Mouse (Mus musculus): ENCODE measurements around the gene Lbx2. TPM values are rescaled to one million over a fixed set of nuclear protein-coding genes. Genes with fewer than 3 reads are reported as not detected.

Lbx2 gene
- polyA plus RNA-seq (2015; fragmentation: Nextera tagmentation; extraction: Ambion mirVana): 0.41 TPM in 1 of 2 replicates, not detected in the other

DNA sequence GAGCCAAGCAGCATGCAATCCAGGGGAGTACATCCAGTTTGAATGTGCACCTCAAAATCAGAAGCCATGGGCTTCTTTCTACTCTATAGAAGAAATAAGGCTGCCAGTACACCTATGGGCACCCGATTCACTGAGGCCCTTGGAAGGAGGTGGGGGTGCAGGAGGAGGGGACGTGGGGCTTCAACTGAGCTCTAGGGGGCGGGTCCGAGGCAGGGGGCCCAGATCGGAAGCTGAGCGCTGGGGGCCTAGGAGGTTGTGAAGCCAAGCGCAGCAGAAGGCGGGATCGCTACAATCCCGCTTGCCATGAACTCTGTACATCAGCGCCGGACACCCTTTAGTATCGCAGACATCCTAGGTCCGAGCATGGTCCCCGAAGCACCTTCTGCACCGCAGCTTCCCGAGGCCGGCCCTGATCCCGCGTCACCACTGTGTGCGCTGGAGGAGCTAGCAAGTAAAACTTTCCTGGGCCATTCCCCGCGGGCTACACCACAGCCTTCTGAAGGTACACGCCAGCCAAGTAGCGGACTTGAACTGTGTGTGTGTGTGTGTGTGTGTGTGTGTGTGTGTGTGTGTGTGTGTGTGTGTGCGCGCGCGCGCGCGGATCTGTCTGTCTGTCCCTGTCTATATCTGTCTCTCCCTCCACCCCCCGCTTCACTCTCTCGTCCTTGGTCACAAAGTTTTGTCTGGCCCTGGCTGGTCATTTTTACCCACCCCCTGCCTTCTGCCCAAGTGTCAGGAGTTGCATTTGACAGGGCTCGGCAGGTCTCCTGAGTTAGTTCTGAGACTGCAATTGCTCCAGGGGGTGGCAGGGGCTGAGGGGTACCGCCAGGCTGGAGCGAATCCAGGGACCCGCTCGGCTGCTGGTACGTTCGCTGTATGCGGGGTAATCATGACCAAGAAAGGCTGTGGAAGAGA, at the start of gene Lbx2:
Lbx2 (plus strand) TSS at position 247 of the 915 bp plus-strand sequence.
- no peak within 1 kb of the TSS for H3K9ac ChIP-seq
- ATAC-seq (ENCODE audit: low FRiP score): no peak
- H3K27me3 ChIP-seq: peaks cover 97% of the 10 kb centered on the region
- H3K4me1 ChIP-seq (replicated peaks): peaks cover 14% of the 10 kb centered on the region
- H3K36me3 ChIP-seq: peaks cover 11% of the 10 kb centered on the region
- WGBS: 4% methylated on average over 35 of the region's 42 CpGs
- H3K9me3 ChIP-seq: no peaks in the 10 kb centered on the region
- no peak within 1 kb of the TSS; the same call in 1 of the 2 replicates for H3K4me2 ChIP-seq
- no peak within 1 kb of the TSS for H3K27ac ChIP-seq
- H3K4me3 ChIP-seq: peak within 1 kb of the TSS; percentile 17; the same call in 1 of the 2 replicates

DNA sequence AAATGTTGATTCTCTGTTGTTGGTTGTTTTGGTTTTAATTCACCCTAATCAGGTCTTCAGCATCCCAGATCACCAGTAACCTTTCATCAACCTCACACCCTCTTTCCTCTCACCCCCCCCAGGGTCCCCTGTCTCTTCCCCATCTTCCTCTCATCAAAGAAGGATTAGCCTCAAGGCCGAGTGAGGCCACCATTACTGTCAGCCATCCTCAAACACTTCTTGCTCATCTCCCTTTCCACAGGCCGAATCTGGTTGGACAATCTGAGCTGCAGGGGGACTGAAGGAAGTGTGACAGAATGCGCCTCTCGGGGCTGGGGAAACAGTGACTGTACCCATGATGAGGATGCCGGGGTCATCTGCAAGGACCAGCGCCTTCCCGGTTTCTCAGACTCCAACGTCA, 49.0 kb upstream of the Lbx2 start:
- no peak overlapping the region for H3K4me2 ChIP-seq
- H3K4me1 ChIP-seq (replicated peaks): peaks cover 34% of the 10 kb centered on the region
- no peak overlapping the region for H3K4me3 ChIP-seq
- H3K36me3 ChIP-seq: no peaks in the 10 kb centered on the region
- H3K9ac ChIP-seq: no peak overlapping the region
- peaks cover 39% of the 10 kb centered on the region for H3K27me3 ChIP-seq
- no peak for ATAC-seq (ENCODE audit: low FRiP score)
- H3K9me3 ChIP-seq: no peaks in the 10 kb centered on the region
- no peak overlapping the region for H3K27ac ChIP-seq
- 88% methylated on average over 8 of the region's 8 CpGs for WGBS

DNA sequence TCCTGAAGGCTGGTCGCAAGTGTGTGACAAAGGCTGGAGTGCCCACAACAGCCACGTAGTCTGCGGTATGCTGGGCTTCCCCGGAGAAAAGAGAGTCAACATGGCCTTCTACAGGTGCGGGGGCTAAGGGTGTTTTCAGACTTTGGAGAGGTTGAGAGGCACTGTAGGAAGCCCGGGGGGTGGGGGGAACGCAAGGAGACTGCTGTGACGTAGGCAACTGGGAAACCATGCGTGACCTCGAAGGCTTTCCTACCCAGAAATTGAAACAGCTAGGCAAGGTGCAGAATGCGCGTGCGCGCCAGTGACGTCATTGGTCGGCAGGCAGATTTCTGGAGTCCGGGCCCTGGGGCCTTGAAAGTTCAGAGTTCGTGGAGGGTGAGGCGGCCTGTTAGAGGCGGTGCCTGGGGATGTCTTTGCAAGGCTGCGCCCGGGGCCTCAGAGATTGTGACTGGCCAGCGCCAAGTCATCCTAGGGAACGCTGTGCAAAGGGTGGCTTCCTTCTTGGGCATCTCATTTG, 47.6 kb upstream of the Lbx2 start:
- H3K27me3 ChIP-seq: peaks cover 25% of the 10 kb centered on the region
- peak overlapping the region; percentile 43 for H3K9ac ChIP-seq
- H3K4me2 ChIP-seq: peak overlapping the region; percentile 53
- H3K36me3 ChIP-seq: no peaks in the 10 kb centered on the region
- peak; percentile 65 for ATAC-seq (ENCODE audit: low FRiP score)
- 5% methylated on average over 24 of the region's 24 CpGs for WGBS
- H3K9me3 ChIP-seq: no peaks in the 10 kb centered on the region
- H3K4me3 ChIP-seq: peak overlapping the region; percentile 26
- peaks cover 20% of the 10 kb centered on the region for H3K4me1 ChIP-seq (replicated peaks)
- no peak overlapping the region for H3K27ac ChIP-seq

DNA sequence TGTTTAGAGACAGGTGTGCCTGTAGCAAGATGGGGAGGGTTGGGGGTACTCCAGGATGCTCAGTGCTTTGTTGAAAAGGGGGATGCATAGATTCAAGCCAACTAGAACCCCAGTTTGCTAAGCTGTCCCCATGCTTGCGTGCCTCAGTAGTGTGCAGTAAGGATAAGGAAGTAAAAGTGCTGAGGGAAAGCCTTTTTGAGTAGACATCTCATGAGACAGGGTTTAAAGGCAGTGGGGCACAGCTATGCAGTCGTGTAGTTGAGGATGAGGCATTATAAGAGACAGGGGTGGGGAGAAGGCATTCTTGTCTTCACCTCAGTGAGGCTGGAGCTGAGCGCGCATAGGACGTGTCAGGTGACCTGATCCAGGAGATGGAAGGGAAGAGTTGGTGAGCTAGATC, 45.6 kb upstream of the Lbx2 start:
- H3K4me2 ChIP-seq: no peak overlapping the region
- H3K9me3 ChIP-seq: no peaks in the 10 kb centered on the region
- H3K36me3 ChIP-seq: no peaks in the 10 kb centered on the region
- no peak overlapping the region for H3K27ac ChIP-seq
- H3K9ac ChIP-seq: no peak overlapping the region
- H3K27me3 ChIP-seq: peaks cover 6% of the 10 kb centered on the region
- peaks cover 9% of the 10 kb centered on the region for H3K4me1 ChIP-seq (replicated peaks)
- no peak for ATAC-seq (ENCODE audit: low FRiP score)
- WGBS: 80% methylated on average over 5 of the region's 5 CpGs
- H3K4me3 ChIP-seq: no peak overlapping the region

DNA sequence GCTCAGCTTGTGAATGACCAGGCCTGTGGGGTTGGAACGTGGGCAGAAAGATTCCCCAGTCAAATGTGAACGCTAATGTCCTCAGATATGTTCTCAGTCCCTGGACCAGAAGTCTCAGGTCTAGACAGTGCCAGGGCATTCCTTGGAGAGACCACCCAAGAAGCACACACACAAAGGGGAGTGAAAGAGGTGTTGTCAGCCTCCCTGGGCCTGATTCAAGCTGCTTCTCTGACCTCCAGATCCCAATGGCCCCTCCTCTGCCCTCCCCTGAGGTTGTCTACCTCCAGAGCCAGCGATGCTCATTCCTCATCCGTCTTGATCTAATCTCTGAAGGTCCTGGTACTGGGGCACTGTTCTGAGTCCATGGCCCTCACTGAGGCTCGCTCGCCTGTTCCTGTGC, 42.6 kb upstream of the Lbx2 start:
- Histone ChIP-seq H3K27me3 (no peaks in the 10 kb centered on the region), H3K9ac (no peak overlapping the region), H3K27ac (no peak overlapping the region), H3K4me3 (no peak overlapping the region), H3K4me1 (replicated peaks) (peaks cover 4% of the 10 kb centered on the region), H3K36me3 (no peaks in the 10 kb centered on the region), H3K4me2 (no peak overlapping the region), H3K9me3 (no peaks in the 10 kb centered on the region)
- 65% methylated on average over 6 of the region's 6 CpGs for WGBS
- ATAC-seq (ENCODE audit: low FRiP score): no peak

DNA sequence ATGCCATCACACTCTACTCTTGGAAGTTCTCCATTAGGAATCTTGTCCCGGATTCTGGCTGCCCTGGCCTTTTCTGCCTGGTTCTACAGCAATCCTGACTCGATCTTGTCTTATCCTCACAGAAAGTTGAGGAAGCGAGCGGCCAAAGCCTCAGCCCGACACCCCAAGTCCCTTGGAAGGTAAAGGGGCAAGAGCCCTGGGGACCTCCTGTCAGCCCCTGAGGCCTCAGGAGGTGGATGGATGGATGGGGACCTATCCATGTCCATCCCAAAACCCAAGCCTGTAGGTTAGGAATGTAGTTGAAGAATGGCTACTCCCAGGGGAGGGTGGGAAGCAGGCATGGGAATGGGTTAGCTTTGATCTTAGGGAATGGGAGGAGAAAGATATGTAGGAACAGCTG, 42.2 kb upstream of the Lbx2 start:
- no peaks in the 10 kb centered on the region for H3K27me3 ChIP-seq
- no peaks in the 10 kb centered on the region for H3K9me3 ChIP-seq
- no peak overlapping the region for H3K4me3 ChIP-seq
- no peak overlapping the region for H3K4me2 ChIP-seq
- no peak overlapping the region for H3K27ac ChIP-seq
- no peaks in the 10 kb centered on the region for H3K36me3 ChIP-seq
- no peak overlapping the region for H3K9ac ChIP-seq
- WGBS: 92% methylated on average over 5 of the region's 5 CpGs
- ATAC-seq (ENCODE audit: low FRiP score): no peak
- no peaks in the 10 kb centered on the region for H3K4me1 ChIP-seq (replicated peaks)

DNA sequence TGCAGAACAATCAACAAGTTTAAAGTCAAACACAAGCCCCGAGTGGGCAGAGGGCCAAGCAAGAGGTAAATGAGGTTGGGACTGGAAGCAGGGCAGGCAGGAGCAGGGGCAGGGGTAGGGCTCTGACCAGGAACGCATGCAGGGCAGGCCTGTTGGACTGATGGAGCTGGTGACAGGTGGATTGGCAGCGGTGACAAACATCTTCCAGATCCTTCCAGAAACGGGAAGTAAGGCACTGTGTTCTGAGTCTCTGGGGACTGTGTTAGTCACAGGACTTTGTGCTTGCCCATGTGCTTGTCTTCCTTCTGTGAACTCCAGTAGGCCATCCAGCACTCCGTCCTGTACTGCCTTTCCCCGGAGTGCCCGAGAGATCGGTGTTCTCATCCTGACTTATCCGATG, 41.4 kb upstream of the Lbx2 start:
- Histone ChIP-seq H3K4me1 (replicated peaks) (no peaks in the 10 kb centered on the region), H3K4me3 (no peak overlapping the region), H3K4me2 (no peak overlapping the region), H3K9ac (no peak overlapping the region), H3K27me3 (no peaks in the 10 kb centered on the region), H3K36me3 (no peaks in the 10 kb centered on the region), H3K27ac (no peak overlapping the region), H3K9me3 (no peaks in the 10 kb centered on the region)
- no peak for ATAC-seq (ENCODE audit: low FRiP score)
- WGBS: 80% methylated on average over 9 of the region's 9 CpGs

DNA sequence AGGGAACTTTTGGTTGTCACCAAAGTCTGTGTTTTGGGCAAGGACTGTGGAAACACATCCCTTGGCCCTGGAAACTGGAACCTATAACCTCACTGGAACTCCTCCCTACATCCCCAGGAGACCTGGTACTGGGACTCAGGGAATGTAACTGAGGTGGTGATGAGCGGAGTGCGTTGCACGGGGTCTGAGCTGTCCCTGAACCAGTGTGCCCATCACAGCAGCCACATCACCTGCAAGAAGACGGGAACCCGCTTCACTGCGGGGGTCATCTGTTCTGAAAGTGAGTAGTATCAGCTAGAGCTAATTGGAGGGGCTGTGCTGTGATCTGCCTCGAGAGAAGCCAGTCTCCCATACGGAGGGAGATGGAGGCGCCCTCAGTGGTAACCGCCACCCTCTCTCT, 36.8 kb upstream of the Lbx2 start:
- Histone ChIP-seq H3K4me3 (no peak overlapping the region), H3K9ac (no peak overlapping the region), H3K4me2 (no peak overlapping the region), H3K36me3 (peaks cover 15% of the 10 kb centered on the region), H3K27me3 (no peaks in the 10 kb centered on the region), H3K9me3 (no peaks in the 10 kb centered on the region), H3K27ac (no peak overlapping the region), H3K4me1 (replicated peaks) (peaks cover 15% of the 10 kb centered on the region)
- ATAC-seq (ENCODE audit: low FRiP score): no peak
- 73% methylated on average over 10 of the region's 10 CpGs for WGBS

DNA sequence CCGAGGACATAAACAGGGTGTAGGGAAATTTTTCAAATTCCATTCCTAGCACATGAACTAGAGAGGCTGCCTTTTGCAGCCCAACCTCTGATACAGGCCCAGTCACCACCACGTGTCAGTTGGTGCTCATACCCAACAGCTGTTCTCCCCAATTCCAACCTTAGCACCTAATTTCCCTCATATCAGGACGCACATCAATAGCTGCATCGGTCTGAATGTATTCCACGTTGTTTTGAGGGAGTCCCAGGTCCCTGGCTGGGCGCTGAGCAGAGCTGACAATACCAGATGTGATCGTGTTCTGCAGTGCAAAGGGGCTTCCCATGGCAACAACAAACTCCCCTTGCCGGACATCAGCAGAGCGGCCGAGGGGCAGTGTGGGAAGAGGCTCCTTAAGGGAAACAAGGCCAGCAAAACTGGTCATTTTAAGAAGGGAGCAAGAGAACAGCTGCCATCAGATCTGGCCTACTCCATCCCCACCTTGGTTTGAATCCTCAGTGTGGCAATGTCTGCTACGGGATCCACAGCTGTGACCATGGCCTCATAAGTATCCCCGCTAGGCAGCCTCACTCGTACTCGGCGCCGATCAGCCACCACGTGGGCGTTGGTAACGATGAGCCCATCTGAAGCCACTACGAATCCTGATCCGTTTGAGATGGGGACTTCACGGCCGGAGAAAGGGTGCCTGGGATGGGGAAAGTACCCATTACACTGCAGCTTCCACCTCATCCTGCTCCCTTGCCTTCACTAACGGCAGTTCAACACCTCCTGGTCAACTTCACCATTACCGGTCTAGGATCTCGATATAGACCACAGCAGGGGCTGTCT, 32.8 kb upstream of the Lbx2 start:
- H3K4me2 ChIP-seq: peak overlapping the region; percentile 91
- peak overlapping the region; percentile 95 for H3K9ac ChIP-seq
- peak overlapping the region; percentile 92 for H3K27ac ChIP-seq
- peaks cover 31% of the 10 kb centered on the region for H3K4me1 ChIP-seq (replicated peaks)
- H3K27me3 ChIP-seq: no peaks in the 10 kb centered on the region
- ATAC-seq (ENCODE audit: low FRiP score): peak; percentile 2; the same call in 1 of the 2 replicates
- H3K36me3 ChIP-seq: peaks cover 38% of the 10 kb centered on the region
- 3% methylated on average over 26 of the region's 26 CpGs for WGBS
- H3K4me3 ChIP-seq: peak overlapping the region; percentile 98
- H3K9me3 ChIP-seq: no peaks in the 10 kb centered on the region

DNA sequence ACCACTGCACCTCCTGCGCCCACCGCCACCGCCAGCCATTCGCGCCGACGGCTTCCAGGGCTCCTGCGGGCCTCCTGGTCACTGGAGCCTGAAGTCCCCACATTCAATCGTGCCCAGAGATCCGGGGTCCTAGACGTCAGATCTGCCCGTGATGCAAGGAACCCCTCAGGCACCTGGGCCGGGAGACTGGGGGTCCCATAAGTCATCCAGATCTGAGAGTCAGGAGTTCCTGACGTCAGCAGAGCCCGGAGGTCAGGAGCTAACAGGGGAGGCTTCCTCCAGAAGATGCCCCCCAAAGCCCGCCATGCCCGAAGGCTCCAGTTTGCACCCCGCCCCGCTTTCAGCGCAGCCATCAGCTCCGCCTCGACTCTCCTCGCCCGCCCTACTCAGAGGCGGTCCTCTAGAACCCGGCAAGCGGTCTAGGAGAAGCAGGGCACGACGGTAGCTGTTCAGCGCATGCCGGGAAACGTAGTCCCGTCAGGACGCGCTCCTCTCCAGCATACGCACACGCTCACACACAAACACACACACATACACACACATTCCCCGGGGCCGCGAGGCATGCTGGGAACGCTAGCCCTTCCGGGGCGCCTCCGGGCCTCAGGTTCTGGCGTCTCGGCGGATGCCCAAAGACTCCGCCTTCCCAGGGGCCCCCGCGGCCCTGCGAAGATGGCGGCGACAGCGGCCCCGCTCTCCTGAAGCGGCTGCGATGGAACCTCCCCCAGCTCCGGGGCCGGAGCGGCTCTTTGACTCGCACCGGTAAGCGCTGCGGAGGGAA, 31.9 kb upstream of the Lbx2 start, which contains the start of gene Aup1:
Aup1 (plus strand) TSS at position 448 of the 778 bp plus-strand sequence.
- H3K4me1 ChIP-seq (replicated peaks): peaks cover 31% of the 10 kb centered on the region
- H3K27ac ChIP-seq: peak within 1 kb of the TSS; percentile 92
- H3K9me3 ChIP-seq: no peaks in the 10 kb centered on the region
- H3K4me2 ChIP-seq: peak within 1 kb of the TSS; percentile 91
- under 1% methylated on average over 64 of the region's 64 CpGs for WGBS
- peaks cover under 1% of the 10 kb centered on the region; the same call in 1 of the 2 replicates for H3K27me3 ChIP-seq
- H3K4me3 ChIP-seq: peak within 1 kb of the TSS; percentile 98
- peaks cover 39% of the 10 kb centered on the region for H3K36me3 ChIP-seq
- peak within 1 kb of the TSS; percentile 95 for H3K9ac ChIP-seq
- ATAC-seq (ENCODE audit: low FRiP score): peak; percentile 97

DNA sequence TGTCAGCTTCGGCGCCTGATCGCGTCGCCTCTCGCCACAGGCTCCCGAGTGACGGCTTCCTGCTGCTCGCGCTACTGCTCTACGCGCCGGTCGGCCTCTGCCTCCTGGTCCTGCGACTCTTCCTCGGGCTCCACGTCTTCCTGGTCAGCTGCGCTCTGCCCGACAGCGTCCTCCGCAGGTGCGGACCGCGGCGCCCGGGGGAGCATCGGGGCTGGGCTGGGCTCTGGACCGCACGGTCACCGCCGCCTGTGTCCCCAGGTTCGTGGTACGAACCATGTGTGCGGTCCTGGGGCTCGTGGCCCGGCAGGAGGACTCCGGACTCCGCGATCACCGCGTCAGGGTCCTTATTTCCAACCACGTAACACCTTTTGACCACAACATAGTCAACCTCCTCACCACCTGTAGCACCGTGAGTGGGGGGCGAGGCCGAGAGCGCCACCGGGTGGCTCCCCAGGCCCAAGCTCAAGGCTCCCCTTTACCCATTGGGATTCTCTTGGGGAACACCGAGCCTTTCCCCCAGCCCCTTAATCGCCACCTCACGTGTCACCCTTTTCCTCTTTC, 31.2 kb upstream of the Lbx2 start, which contains the start of gene Htra2:
Htra2 (minus strand) TSS at position 403 of the 561 bp plus-strand sequence.
- H3K4me3 ChIP-seq: peak within 1 kb of the TSS; percentile 98

More for the DNA sequence above, 31.2 kb upstream of the Lbx2 start, which contains the start of gene Htra2:
- peaks cover 39% of the 10 kb centered on the region for H3K36me3 ChIP-seq
- peak within 1 kb of the TSS; percentile 91 for H3K4me2 ChIP-seq
- peaks cover 7% of the 10 kb centered on the region; the same call in 1 of the 2 replicates for H3K27me3 ChIP-seq
- WGBS: under 1% methylated on average over 50 of the region's 50 CpGs
- ATAC-seq (ENCODE audit: low FRiP score): peak; percentile 52; the same call in 1 of the 2 replicates
- H3K9ac ChIP-seq: peak within 1 kb of the TSS; percentile 95
- H3K27ac ChIP-seq: peak within 1 kb of the TSS; percentile 92
- H3K4me1 ChIP-seq (replicated peaks): peaks cover 31% of the 10 kb centered on the region
- H3K9me3 ChIP-seq: no peaks in the 10 kb centered on the region
